Mouse (Mus musculus) heart, embryonic 10.5 days (tissue): ENCODE results near the gene Ly6g6d. TPM values are rescaled to one million over a fixed set of nuclear protein-coding genes. Genes with fewer than 3 reads are reported as not detected.
A peak's percentile ranks its signal among the peaks of the same experiment; 100 is the strongest.

Experiments
- DNase-seq: peaks from one replicate; pipeline ENCODE4 v3.0.0-alpha.2; 2017; ENCODE audit warnings: low spot score
- H3K27ac ChIP-seq: fragments of 300-500 bp; sonication (generic); 2 replicates; pipeline ENCODE4 v1.5.1; 2016; ENCODE audit warnings: mild to moderate bottlenecking
- H3K27me3 ChIP-seq: fragments of 300-500 bp; sonication (generic); 2 replicates; pipeline ENCODE4 v1.6.1; 2016; ENCODE audit warnings: mild to moderate bottlenecking; ENCODE audit not compliant: poor library complexity, insufficient read depth, severe bottlenecking
- H3K36me3 ChIP-seq: fragments of 300-500 bp; sonication (generic); 2 replicates; pipeline ENCODE4 v1.6.1; 2016; ENCODE audit warnings: mild to moderate bottlenecking, moderate library complexity
- H3K4me1 ChIP-seq: fragments of 300-500 bp; sonication (generic); 2 replicates; pipeline ENCODE4 v1.6.1; 2016; ENCODE audit warnings: mild to moderate bottlenecking
- H3K4me3 ChIP-seq: fragments of 300-500 bp; sonication (generic); 2 replicates; pipeline ENCODE4 v1.5.1; 2016; ENCODE audit warnings: mild to moderate bottlenecking, moderate library complexity
- H3K9me3 ChIP-seq: fragments of 300-500 bp; sonication (generic); 2 replicates; pipeline ENCODE4 v1.6.1; 2016; ENCODE audit warnings: mild to moderate bottlenecking, moderate library complexity
- WGBS: fragments of 180-500 bp; shearing (Covaris S2); methylation state at CpG from one replicate; pipeline ENCODE4 v1.1.7; 2016; 5-methylcytosine and 5-hydroxymethylcytosine counted together
- polyA plus RNA-seq: library from polyadenylated mRNA; unstranded; fragments of >200 nt; fragmentation: Nextera tagmentation; extraction: Ambion mirVana; gene quantifications from 2 replicates; pipeline ENCODE4 v1.2.1, GENCODE M21; 2016

Gene Ly6g6d
- polyA plus RNA-seq, 1 experiment from 2014 or later = 2.5 TPM

GRCm38 (mm10) chr17:35092403-35093198 is 14.7 kb upstream of the Ly6g6d start:
- Histone ChIP-seq H3K27me3 (no peaks in the 10 kb centered on the region), H3K4me3 (no peak overlapping the region), H3K36me3 (peaks cover 65% of the 10 kb centered on the region), H3K4me1 (peaks cover 17% of the 10 kb centered on the region), H3K27ac (no peak overlapping the region), H3K9me3 (no peaks in the 10 kb centered on the region)
- DNase-seq = no peak
- WGBS = 89% methylated on average over 14 of the region's 14 CpGs

DNA sequence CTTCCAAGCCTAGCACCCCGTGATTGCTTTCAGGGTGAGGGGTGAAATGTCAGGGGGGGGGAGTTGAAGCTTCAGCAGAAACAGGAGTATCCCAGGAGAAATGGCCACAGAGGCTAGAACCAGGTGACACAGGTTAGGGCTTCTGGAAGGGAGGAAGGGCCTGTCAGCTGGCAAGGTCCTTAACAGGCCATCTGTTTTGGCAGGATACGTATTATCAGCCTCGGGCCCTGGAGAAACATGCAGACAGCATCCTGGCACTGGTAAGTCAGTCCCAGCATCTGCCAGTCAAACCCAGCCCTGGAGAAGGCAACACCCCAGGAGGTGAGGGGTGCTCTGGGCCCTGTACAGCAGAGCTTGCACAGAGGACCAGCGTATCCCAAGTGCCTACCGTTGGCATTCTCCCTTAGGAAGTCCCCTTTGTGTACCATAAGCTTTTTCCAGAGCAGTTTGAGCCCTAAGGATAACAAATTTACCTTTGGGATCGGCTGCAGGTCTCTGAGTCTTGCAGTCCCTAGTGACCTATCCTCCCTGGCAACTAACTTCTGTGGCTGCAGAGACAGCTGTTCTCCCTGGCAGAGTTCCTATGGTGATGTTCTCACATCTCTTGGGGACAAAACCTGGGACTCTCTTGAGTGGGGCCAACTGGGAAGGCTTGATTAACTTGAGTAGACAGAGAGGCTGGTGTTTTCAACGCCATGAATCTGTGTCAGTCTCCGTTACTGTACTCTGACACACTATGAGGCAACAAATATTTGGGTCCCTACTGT is 12.5 kb upstream of the Ly6g6d start:
- H3K36me3 ChIP-seq = peaks cover 43% of the 10 kb centered on the region
- H3K4me3 ChIP-seq = peak overlapping the region; percentile 82
- 65% methylated on average over 8 of the region's 8 CpGs for WGBS
- no peak for DNase-seq
- H3K9me3 ChIP-seq = no peaks in the 10 kb centered on the region
- no peaks in the 10 kb centered on the region for H3K27me3 ChIP-seq
- peak overlapping the region; percentile 99; the same call in 1 of the 2 replicates for H3K27ac ChIP-seq
- H3K4me1 ChIP-seq = peaks cover 17% of the 10 kb centered on the region

DNA sequence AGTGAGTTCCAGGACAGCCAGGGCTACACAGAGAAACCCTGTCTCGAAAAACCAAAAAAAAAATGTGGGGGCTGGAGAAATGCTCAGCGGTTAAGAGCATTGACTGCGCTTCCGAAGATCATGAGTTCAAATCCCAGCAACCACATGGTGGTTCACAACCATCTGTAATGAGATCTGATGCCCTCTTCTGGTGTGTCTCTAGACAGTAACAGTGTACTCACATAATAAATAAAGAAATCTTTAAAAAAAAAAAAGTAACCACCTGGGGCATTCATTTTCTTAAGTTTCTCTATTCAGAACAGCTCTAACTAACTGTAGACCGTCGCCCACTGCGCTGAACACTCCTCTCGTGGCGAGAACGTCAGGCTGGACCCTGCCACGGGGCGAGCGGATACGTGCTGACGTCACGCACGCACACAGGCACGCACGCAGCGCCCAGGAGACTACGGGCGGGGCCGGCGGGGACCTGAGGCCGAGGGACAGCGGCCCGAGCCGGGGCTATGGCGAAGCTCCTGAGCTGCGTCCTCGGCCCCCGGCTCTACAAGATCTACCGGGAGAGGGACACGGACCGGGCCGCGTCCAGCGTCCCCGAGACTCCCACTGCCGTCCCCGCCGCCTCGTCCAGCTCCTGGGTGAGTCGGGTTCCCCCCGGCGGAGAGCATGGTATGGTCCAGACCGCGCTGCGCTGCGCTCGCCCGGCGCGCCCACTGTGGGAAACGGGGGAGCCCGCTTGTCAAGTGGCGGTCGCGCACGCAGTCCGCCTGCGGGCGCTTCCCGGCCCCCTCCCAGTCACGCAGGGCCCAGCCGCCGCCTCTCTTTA is 11.2 kb upstream of the Ly6g6d start, which contains the start of gene Abhd16a:
Abhd16a (plus strand) TSS at position 439 of the 820 bp plus-strand sequence.
- Histone ChIP-seq H3K36me3 (peaks cover 31% of the 10 kb centered on the region), H3K27ac (peak within 1 kb of the TSS; percentile 99), H3K9me3 (no peaks in the 10 kb centered on the region), H3K4me3 (peak within 1 kb of the TSS; percentile 82), H3K4me1 (peaks cover 17% of the 10 kb centered on the region), H3K27me3 (no peaks in the 10 kb centered on the region)
- WGBS = 3% methylated on average over 67 of the region's 67 CpGs
- peak; percentile 96 for DNase-seq

- H3K27ac ChIP-seq = no peak overlapping the region
- H3K27me3 ChIP-seq = no peaks in the 10 kb centered on the region
- no peak for DNase-seq
- H3K36me3 ChIP-seq = peaks cover 23% of the 10 kb centered on the region
- no peak overlapping the region for H3K4me3 ChIP-seq
- 45% methylated on average over 2 of the region's 2 CpGs for WGBS
- no peaks in the 10 kb centered on the region for H3K9me3 ChIP-seq
- peaks cover 17% of the 10 kb centered on the region for H3K4me1 ChIP-seq
These were observed 10.3 kb upstream of the Ly6g6d start for GRCm38 (mm10) chr17:35088151-35088550.

- peaks cover 4% of the 10 kb centered on the region for H3K27me3 ChIP-seq
- DNase-seq = no peak
- peaks cover 17% of the 10 kb centered on the region for H3K4me1 ChIP-seq
- WGBS = 61% methylated on average over 7 of the region's 7 CpGs
- H3K27ac ChIP-seq = no peak within 1 kb of the TSS
- H3K4me3 ChIP-seq = no peak within 1 kb of the TSS
- no peaks in the 10 kb centered on the region for H3K9me3 ChIP-seq
- H3K36me3 ChIP-seq = no peaks in the 10 kb centered on the region
These were observed 7.5 kb upstream of the Ly6g6d start, which contains the start of gene Ly6g6f for GRCm38 (mm10) chr17:35085208-35085865. TSS of gene Ly6g6f (minus strand) at chr17:35085610.

- Histone ChIP-seq H3K27ac (no peak overlapping the region), H3K36me3 (no peaks in the 10 kb centered on the region), H3K4me3 (no peak overlapping the region), H3K27me3 (peaks cover 4% of the 10 kb centered on the region), H3K9me3 (no peaks in the 10 kb centered on the region), H3K4me1 (peaks cover 19% of the 10 kb centered on the region)
- DNase-seq = no peak
- 64% methylated on average over 3 of the region's 3 CpGs for WGBS
These were observed 6.1 kb upstream of the Ly6g6d start for GRCm38 (mm10) chr17:35083929-35084497.

GRCm38 (mm10) chr17:35082841-35083576 is 5.1 kb upstream of the Ly6g6d start:
- Histone ChIP-seq H3K4me3 (no peak overlapping the region), H3K36me3 (no peaks in the 10 kb centered on the region), H3K27ac (no peak overlapping the region), H3K9me3 (no peaks in the 10 kb centered on the region), H3K27me3 (peaks cover 4% of the 10 kb centered on the region), H3K4me1 (peaks cover 22% of the 10 kb centered on the region)
- WGBS = 81% methylated on average over 16 of the region's 16 CpGs
- no peak for DNase-seq

DNA sequence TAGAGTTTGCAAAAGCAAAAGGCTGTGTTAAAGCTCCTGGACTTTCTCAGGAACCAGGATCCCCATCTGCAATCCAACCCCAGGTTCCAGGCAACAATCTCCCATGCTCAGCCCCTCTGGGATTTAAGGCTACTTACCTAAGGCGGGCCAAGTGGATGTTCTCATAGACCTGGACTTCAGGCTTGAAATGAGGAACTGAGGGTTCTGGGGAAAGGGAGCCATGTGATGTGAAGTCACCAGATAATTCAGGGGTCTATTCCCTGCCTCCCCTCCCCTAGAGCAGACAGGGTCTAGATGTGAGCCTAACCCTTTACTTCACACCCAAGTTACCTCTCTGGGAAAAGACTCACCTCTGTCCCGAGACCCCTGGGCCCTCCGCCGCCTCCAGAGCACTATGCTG is 2.8 kb upstream of the Ly6g6d start:
- H3K36me3 ChIP-seq = no peaks in the 10 kb centered on the region
- H3K27ac ChIP-seq = no peak overlapping the region
- H3K4me1 ChIP-seq = peaks cover 43% of the 10 kb centered on the region
- no peak overlapping the region for H3K4me3 ChIP-seq
- DNase-seq = no peak
- 78% methylated on average over 4 of the region's 4 CpGs for WGBS
- no peaks in the 10 kb centered on the region for H3K9me3 ChIP-seq
- H3K27me3 ChIP-seq = peaks cover 11% of the 10 kb centered on the region

DNA sequence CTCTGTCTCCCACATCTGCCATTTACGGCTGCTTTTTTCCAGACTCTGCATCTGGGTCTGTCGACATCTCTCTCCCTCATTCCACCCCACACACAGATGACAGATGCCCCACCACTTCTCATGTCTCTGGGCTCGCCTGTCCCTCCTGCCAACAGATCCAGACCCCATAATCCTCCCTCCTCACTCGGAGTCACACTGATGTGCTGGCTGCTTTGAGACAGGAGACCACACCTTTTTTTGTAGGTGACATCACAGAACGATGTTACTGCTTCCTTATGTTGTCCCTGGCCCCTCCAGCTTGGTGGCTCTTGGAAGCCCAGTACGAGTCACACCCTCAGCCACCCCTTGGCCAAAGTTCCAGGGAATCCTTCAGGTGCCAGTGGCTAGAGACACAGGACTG is 2.4 kb upstream of the Ly6g6d start:
- peaks cover 11% of the 10 kb centered on the region for H3K27me3 ChIP-seq
- peak overlapping the region; percentile 37; the same call in 1 of the 2 replicates for H3K4me3 ChIP-seq
- WGBS = 40% methylated on average over 6 of the region's 6 CpGs
- H3K27ac ChIP-seq = peak overlapping the region; percentile 6; the same call in 1 of the 2 replicates
- DNase-seq = no peak
- peaks cover 43% of the 10 kb centered on the region for H3K4me1 ChIP-seq
- H3K36me3 ChIP-seq = no peaks in the 10 kb centered on the region
- H3K9me3 ChIP-seq = no peaks in the 10 kb centered on the region

GRCm38 (mm10) chr17:35079778-35080177 is 1.9 kb upstream of the Ly6g6d start:
- Histone ChIP-seq H3K27ac (peak overlapping the region; percentile 6; the same call in 1 of the 2 replicates), H3K4me3 (peak overlapping the region; percentile 37; the same call in 1 of the 2 replicates)
- WGBS = 11% methylated on average over 9 of the region's 9 CpGs

GRCm38 (mm10) chr17:35077285-35077684 is 580 bp downstream of the Ly6g6d start:
- Histone ChIP-seq H3K9me3 (no peaks in the 10 kb centered on the region), H3K36me3 (no peaks in the 10 kb centered on the region), H3K4me3 (peak overlapping the region; percentile 52), H3K27ac (peak overlapping the region; percentile 78), H3K4me1 (peaks cover 50% of the 10 kb centered on the region), H3K27me3 (peaks cover 18% of the 10 kb centered on the region)
- DNase-seq = no peak
- 31% methylated on average over 2 of the region's 2 CpGs for WGBS

More at GRCm38 (mm10) chr17:35079778-35080177, 1.9 kb upstream of the Ly6g6d start:
- H3K4me1 ChIP-seq = peaks cover 43% of the 10 kb centered on the region
- no peaks in the 10 kb centered on the region for H3K36me3 ChIP-seq
- DNase-seq = peak; percentile 86
- no peaks in the 10 kb centered on the region for H3K9me3 ChIP-seq
- H3K27me3 ChIP-seq = peaks cover 11% of the 10 kb centered on the region
